Mouse (Mus musculus): Measurements from ENCODE around the gene Helt. TPM values are rescaled to one million over a fixed set of nuclear protein-coding genes. Genes with fewer than 3 reads are reported as not detected.

Gene Helt
- total RNA-seq, 1 experiment from 2014 or later: not detected

Other genes with a start within 250 kb of the Helt start
- gene Cfap97, start 142.9 kb downstream of the Helt start, total RNA-seq (2021): 18.1 and 20.1 TPM in 2 replicates
- gene Snx25, start 142.5 kb downstream of the Helt start, total RNA-seq (2021): 18.3 and 18.6 TPM in 2 replicates
- gene Slc25a4, start 83.4 kb downstream of the Helt start, total RNA-seq (2021): 205 and 233 TPM in 2 replicates
- gene Acsl1, start 176.4 kb upstream of the Helt start, total RNA-seq (2021): 631 and 851 TPM in 2 replicates